Mouse (Mus musculus) midbrain, embryonic 13.5 days (tissue): ENCODE results near the gene Col25a1. TPM values are rescaled to one million over a fixed set of nuclear protein-coding genes. Genes with fewer than 3 reads are reported as not detected.

Experiments
- ATAC-seq: fragments of 200-750 bp; cut with Nextera tagmentation; 2 replicates; pipeline ENCODE4 v1.8.0; 2017; ENCODE audit warnings: mild to moderate bottlenecking, moderate TSS enrichment, moderate library complexity
- H3K27ac ChIP-seq: fragments of 300-500 bp; sonication (generic); 2 replicates; pipeline ENCODE4 v1.5.1; 2015; ENCODE audit warnings: inconsistent platforms, mild to moderate bottlenecking, moderate library complexity
- H3K27me3 ChIP-seq: fragments of 300-500 bp; sonication (generic); 2 replicates; pipeline ENCODE4 v1.6.1; 2015; ENCODE audit warnings: mild to moderate bottlenecking, inconsistent platforms
- H3K36me3 ChIP-seq: fragments of 300-500 bp; sonication (generic); 2 replicates; pipeline ENCODE4 v1.6.1; 2015; ENCODE audit warnings: mild to moderate bottlenecking, inconsistent platforms
- H3K4me1 ChIP-seq: fragments of 300-500 bp; sonication (generic); replicated peaks from 2 replicates; pipeline ENCODE4 v1.6.1; 2015; ENCODE audit warnings: inconsistent platforms
- H3K4me2 ChIP-seq: fragments of 300-500 bp; sonication (generic); replicated peaks from 2 replicates; pipeline ENCODE4 v1.6.1; 2015; ENCODE audit warnings: moderate library complexity, mild to moderate bottlenecking, inconsistent platforms
- H3K4me3 ChIP-seq: fragments of 300-500 bp; sonication (generic); replicated peaks from 2 replicates; pipeline ENCODE4 v1.5.1; 2015; ENCODE audit warnings: mild to moderate bottlenecking, inconsistent platforms
- H3K9ac ChIP-seq: fragments of 300-500 bp; sonication (generic); replicated peaks from 2 replicates; pipeline ENCODE4 v1.6.1; 2015; ENCODE audit warnings: mild to moderate bottlenecking, inconsistent platforms
- H3K9me3 ChIP-seq: fragments of 300-500 bp; sonication (generic); 2 replicates; pipeline ENCODE4 v1.6.1; 2016; ENCODE audit warnings: mild to moderate bottlenecking, inconsistent platforms
- WGBS: fragments of 180-500 bp; shearing (Covaris S2); methylation state at CpG from one replicate; pipeline ENCODE4 v1.1.7; 2015; 5-methylcytosine and 5-hydroxymethylcytosine counted together
- polyA plus RNA-seq: library from polyadenylated mRNA; unstranded; fragments of >200 nt; fragmentation: Nextera tagmentation; extraction: Ambion mirVana; gene quantifications from 2 replicates; pipeline ENCODE4 v1.2.1, GENCODE M21; 2015

The Col25a1 gene
- 9.4 and 11.2 TPM in 2 replicates for polyA plus RNA-seq

- no peak within 1 kb of the TSS for H3K4me2 ChIP-seq
- H3K27ac ChIP-seq = no peak within 1 kb of the TSS
- H3K27me3 ChIP-seq = no peaks in the 10 kb centered on the region
- no peak for ATAC-seq
- peaks cover 10% of the 10 kb centered on the region; the same call in 1 of the 2 replicates for H3K4me1 ChIP-seq
- no peak within 1 kb of the TSS for H3K4me3 ChIP-seq
- H3K9ac ChIP-seq = no peak within 1 kb of the TSS
- no peaks in the 10 kb centered on the region for H3K36me3 ChIP-seq
- H3K9me3 ChIP-seq = no peaks in the 10 kb centered on the region
- WGBS = 91% methylated on average over 8 of the region's 8 CpGs
Measured at GRCm38 (mm10) chr3:130131201-130131600, at the start of gene Col25a1. Col25a1 (plus strand) TSS chr3:130131501.

GRCm38 (mm10) chr3:130083312-130083711 lies 48.0 kb upstream of the Col25a1 start:
- H3K4me2 ChIP-seq = no peak overlapping the region
- no peak overlapping the region for H3K4me3 ChIP-seq
- no peak for ATAC-seq
- no peaks in the 10 kb centered on the region for H3K9me3 ChIP-seq
- H3K36me3 ChIP-seq = no peaks in the 10 kb centered on the region
- no peaks in the 10 kb centered on the region for H3K4me1 ChIP-seq
- H3K9ac ChIP-seq = no peak overlapping the region
- H3K27ac ChIP-seq = no peak overlapping the region
- H3K27me3 ChIP-seq = no peaks in the 10 kb centered on the region
- 65% methylated on average over 2 of the region's 2 CpGs for WGBS

GRCm38 (mm10) chr3:130086372-130087080 lies 44.8 kb upstream of the Col25a1 start:
- Histone ChIP-seq H3K4me2 (no peak overlapping the region), H3K27me3 (no peaks in the 10 kb centered on the region), H3K9me3 (no peaks in the 10 kb centered on the region), H3K4me3 (no peak overlapping the region), H3K27ac (no peak overlapping the region), H3K36me3 (no peaks in the 10 kb centered on the region), H3K4me1 (no peaks in the 10 kb centered on the region), H3K9ac (no peak overlapping the region)
- WGBS = 86% methylated on average over 13 of the region's 13 CpGs
- ATAC-seq = no peak

GRCm38 (mm10) chr3:130087466-130087865 lies 43.8 kb upstream of the Col25a1 start:
- Histone ChIP-seq H3K4me2 (no peak overlapping the region), H3K4me3 (no peak overlapping the region), H3K36me3 (no peaks in the 10 kb centered on the region), H3K9ac (no peak overlapping the region), H3K4me1 (no peaks in the 10 kb centered on the region), H3K9me3 (no peaks in the 10 kb centered on the region), H3K27ac (no peak overlapping the region), H3K27me3 (no peaks in the 10 kb centered on the region)
- ATAC-seq = no peak
- 88% methylated on average over 9 of the region's 9 CpGs for WGBS

- no peak overlapping the region for H3K4me2 ChIP-seq
- no peaks in the 10 kb centered on the region for H3K9me3 ChIP-seq
- ATAC-seq = no peak
- WGBS = 89% methylated on average over 9 of the region's 9 CpGs
- H3K27ac ChIP-seq = no peak overlapping the region
- H3K9ac ChIP-seq = no peak overlapping the region
- H3K4me1 ChIP-seq = no peaks in the 10 kb centered on the region
- no peak overlapping the region for H3K4me3 ChIP-seq
- no peaks in the 10 kb centered on the region for H3K36me3 ChIP-seq
- H3K27me3 ChIP-seq = no peaks in the 10 kb centered on the region
Measured at GRCm38 (mm10) chr3:130088654-130089053, 42.6 kb upstream of the Col25a1 start.

- H3K4me1 ChIP-seq = no peaks in the 10 kb centered on the region
- H3K27ac ChIP-seq = no peak overlapping the region
- WGBS = 72% methylated on average over 9 of the region's 9 CpGs
- no peaks in the 10 kb centered on the region for H3K27me3 ChIP-seq
- no peaks in the 10 kb centered on the region for H3K36me3 ChIP-seq
- H3K4me2 ChIP-seq = no peak overlapping the region
- H3K4me3 ChIP-seq = no peak overlapping the region
- H3K9me3 ChIP-seq = no peaks in the 10 kb centered on the region
- H3K9ac ChIP-seq = no peak overlapping the region
- ATAC-seq = no peak
Measured at GRCm38 (mm10) chr3:130090460-130090859, 40.8 kb upstream of the Col25a1 start.

- Histone ChIP-seq H3K9me3 (no peaks in the 10 kb centered on the region), H3K4me3 (no peak overlapping the region), H3K4me2 (no peak overlapping the region), H3K4me1 (no peaks in the 10 kb centered on the region), H3K27me3 (no peaks in the 10 kb centered on the region), H3K9ac (no peak overlapping the region), H3K27ac (no peak overlapping the region), H3K36me3 (no peaks in the 10 kb centered on the region)
- WGBS = 46% methylated on average over 5 of the region's 5 CpGs
- no peak for ATAC-seq
Measured at GRCm38 (mm10) chr3:130094125-130094704, 37.1 kb upstream of the Col25a1 start.

- Histone ChIP-seq H3K27me3 (no peaks in the 10 kb centered on the region), H3K27ac (no peak overlapping the region), H3K9ac (no peak overlapping the region), H3K4me2 (no peak overlapping the region), H3K9me3 (no peaks in the 10 kb centered on the region), H3K4me3 (no peak overlapping the region), H3K36me3 (no peaks in the 10 kb centered on the region), H3K4me1 (no peaks in the 10 kb centered on the region)
- ATAC-seq = peak; percentile 68
- WGBS = 42% methylated on average over 5 of the region's 5 CpGs
Measured at GRCm38 (mm10) chr3:130095160-130095781, 36.0 kb upstream of the Col25a1 start.

- Histone ChIP-seq H3K36me3 (no peaks in the 10 kb centered on the region), H3K4me1 (no peaks in the 10 kb centered on the region), H3K27ac (no peak overlapping the region), H3K27me3 (no peaks in the 10 kb centered on the region), H3K4me3 (no peak overlapping the region), H3K4me2 (no peak overlapping the region), H3K9ac (no peak overlapping the region), H3K9me3 (no peaks in the 10 kb centered on the region)
- 73% methylated on average over 8 of the region's 8 CpGs for WGBS
- no peak for ATAC-seq
Measured at GRCm38 (mm10) chr3:130103486-130103885, 27.8 kb upstream of the Col25a1 start.

- H3K9ac ChIP-seq = no peak overlapping the region
- H3K9me3 ChIP-seq = no peaks in the 10 kb centered on the region
- WGBS = 90% methylated on average over 9 of the region's 9 CpGs
- H3K4me3 ChIP-seq = no peak overlapping the region
- H3K4me2 ChIP-seq = no peak overlapping the region
- H3K36me3 ChIP-seq = no peaks in the 10 kb centered on the region
- H3K4me1 ChIP-seq = no peaks in the 10 kb centered on the region
- no peak overlapping the region for H3K27ac ChIP-seq
- no peaks in the 10 kb centered on the region for H3K27me3 ChIP-seq
- no peak for ATAC-seq
Measured at GRCm38 (mm10) chr3:130104471-130104870, 26.8 kb upstream of the Col25a1 start.

- no peaks in the 10 kb centered on the region for H3K9me3 ChIP-seq
- H3K4me1 ChIP-seq = no peaks in the 10 kb centered on the region
- no peak; the same call in 1 of the 2 replicates for ATAC-seq
- H3K27ac ChIP-seq = no peak overlapping the region
- no peaks in the 10 kb centered on the region for H3K36me3 ChIP-seq
- WGBS = 69% methylated on average over 6 of the region's 6 CpGs
- no peak overlapping the region for H3K4me3 ChIP-seq
- H3K9ac ChIP-seq = no peak overlapping the region
- H3K27me3 ChIP-seq = no peaks in the 10 kb centered on the region
- H3K4me2 ChIP-seq = no peak overlapping the region
Measured at GRCm38 (mm10) chr3:130116886-130117285, 14.4 kb upstream of the Col25a1 start.

- ATAC-seq = no peak
- no peak overlapping the region for H3K4me2 ChIP-seq
- 76% methylated on average over 8 of the region's 8 CpGs for WGBS
Measured at GRCm38 (mm10) chr3:130127840-130128239, 3.5 kb upstream of the Col25a1 start.

More at GRCm38 (mm10) chr3:130127840-130128239, 3.5 kb upstream of the Col25a1 start:
- Histone ChIP-seq H3K9me3 (no peaks in the 10 kb centered on the region), H3K9ac (no peak overlapping the region), H3K36me3 (no peaks in the 10 kb centered on the region), H3K4me3 (no peak overlapping the region), H3K4me1 (peaks cover 10% of the 10 kb centered on the region; the same call in 1 of the 2 replicates), H3K27ac (0 out of 2 replicates have a peak overlapping the region, but pooled peaks have one; percentile 14), H3K27me3 (no peaks in the 10 kb centered on the region)
